Comparison of ENCODE assay signal across 8 mouse cellular contexts in genomic region chr10:24596003-24596868, GRCm38 (mm10). TPM values are rescaled to one million over a fixed set of nuclear protein-coding genes. Genes with fewer than 3 reads are reported as not detected.
DNase-seq lines count a peak whose midpoint lies in the region; ATAC-seq and TF ChIP-seq lines count a peak whose summit lies in the region.

No protein-coding gene starts in this region.

- H3K4me1 ChIP-seq in forebrain, postnatal 0 days (ENCODE audit: insufficient read depth), result no peaks in the 10 kb centered on the region; the same call in 1 of the 2 replicates
- H3K4me1 ChIP-seq in hindbrain, embryonic 15.5 days (replicated peaks), result peaks cover 18% of the 10 kb centered on the region
- H3K4me1 ChIP-seq in liver, embryonic 14.5 days (replicated peaks; ENCODE audit: control insufficient read depth in 2 of 2, insufficient read depth in 2 of 2, low read length in 1 of 2), result no peaks in the 10 kb centered on the region; a peak in 1 of 4 replicates
- peaks cover 5% of the 10 kb centered on the region for H3K4me1 ChIP-seq in small intestine, adult 2 months (ENCODE audit: control insufficient read depth, insufficient read depth, insufficient read length, low read length)

- TF ChIP-seq POLR2A in small intestine, adult 2 months (IDR thresholded peaks at IDR 0.05; ENCODE audit: low read depth, low read length), result no peak

- H3K9me3 ChIP-seq in forebrain, postnatal 0 days (ENCODE audit: low read length), result no peaks in the 10 kb centered on the region
- no peaks in the 10 kb centered on the region for H3K9me3 ChIP-seq in hindbrain, embryonic 15.5 days
- no peaks in the 10 kb centered on the region for H3K9me3 ChIP-seq in liver, embryonic 14.5 days (ENCODE audit: control insufficient read depth, low read length)

- 16% methylated on average over 31 of the region's 31 CpGs for WGBS in forebrain, postnatal 0 days
- WGBS in hindbrain, embryonic 15.5 days, result 11% methylated on average over 31 of the region's 31 CpGs
- WGBS in liver, embryonic 14.5 days (ENCODE audit: insufficient replicate concordance), result 27% methylated on average over 31 of the region's 31 CpGs
- 50% methylated on average over 31 of the region's 31 CpGs for WGBS in small intestine, adult 2 months

- peak; percentile 68 to 84 for DNase-seq in heart, adult 18-20 months
- no peak for DNase-seq in heart, adult 11 months
- DNase-seq in adrenal gland, postnatal 25 days, result peak; percentile 26
- peak; percentile 27 for DNase-seq in forebrain, postnatal 0 days
- no peak for DNase-seq in liver, embryonic 14.5 days (ENCODE audit: low read depth in 3 of 3, low spot score in 3 of 3)
- DNase-seq in thymus, postnatal 36 days, result no peak

- peak overlapping the region; percentile 84 for H3K4me2 ChIP-seq in forebrain, postnatal 0 days (ENCODE audit: low read depth)
- peak overlapping the region; percentile 81 for H3K4me2 ChIP-seq in hindbrain, embryonic 15.5 days
- peak overlapping the region; percentile 44 for H3K4me2 ChIP-seq in liver, embryonic 14.5 days (ENCODE audit: low read depth)

- TF ChIP-seq CTCF in forebrain, postnatal 0 days (IDR thresholded peaks at IDR 0.05; ENCODE audit: low read depth), result no peak
- TF ChIP-seq CTCF in liver, embryonic 14.5 days (IDR thresholded peaks at IDR 0.05; ENCODE audit: low read depth), result no peak
- TF ChIP-seq CTCF in small intestine, adult 2 months (IDR thresholded peaks at IDR 0.05; ENCODE audit: extremely low read depth, insufficient read length, insufficient replicate concordance, low read depth, low read length), result no peak

- no peak overlapping the region for H3K27ac ChIP-seq in forebrain, postnatal 0 days (ENCODE audit: low read depth, low read length)
- H3K27ac ChIP-seq in hindbrain, embryonic 15.5 days (replicated peaks), result peak overlapping the region; percentile 68
- H3K27ac ChIP-seq in liver, embryonic 14.5 days, result no peak overlapping the region
- peak overlapping the region; percentile 42 for H3K27ac ChIP-seq in small intestine, adult 2 months (ENCODE audit: insufficient read depth, low read depth, low read length)

- no peak for ATAC-seq in forebrain, postnatal 0 days
- peak; percentile 42; the same call in 1 of the 2 replicates for ATAC-seq in hindbrain, embryonic 15.5 days (ENCODE audit: low FRiP score, low read depth)
- no peak for ATAC-seq in liver, embryonic 14.5 days (ENCODE audit: insufficient read depth)

- TF ChIP-seq EP300 in liver, embryonic 14.5 days (IDR thresholded peaks at IDR 0.05; ENCODE audit: low read depth), result no peak

- peak overlapping the region; percentile 55 for H3K4me3 ChIP-seq in forebrain, postnatal 0 days (ENCODE audit: low read depth, low read length)
- H3K4me3 ChIP-seq in hindbrain, embryonic 15.5 days, result peak overlapping the region; percentile 65
- peak overlapping the region; percentile 23 to 38; a peak in 3 of 4 replicates for H3K4me3 ChIP-seq in liver, embryonic 14.5 days (ENCODE audit: insufficient read depth in 1 of 2, low read depth in 2 of 2, low read length in 2 of 2)
- peak overlapping the region; percentile 72 for H3K4me3 ChIP-seq in small intestine, adult 2 months (ENCODE audit: low read depth, low read length)

- H3K27me3 ChIP-seq in forebrain, postnatal 0 days (ENCODE audit: insufficient read depth, low read length), result no peaks in the 10 kb centered on the region
- no peaks in the 10 kb centered on the region for H3K27me3 ChIP-seq in hindbrain, embryonic 15.5 days
- H3K27me3 ChIP-seq in liver, embryonic 14.5 days (ENCODE audit: control insufficient read depth, insufficient read depth, low read length), result peaks cover 13% of the 10 kb centered on the region
- peaks cover 4% of the 10 kb centered on the region; the same call in 1 of the 2 replicates for H3K27me3 ChIP-seq in small intestine, adult 2 months (ENCODE audit: control insufficient read depth, insufficient read depth, low read length)

- peak overlapping the region; percentile 56 for H3K9ac ChIP-seq in forebrain, postnatal 0 days
- H3K9ac ChIP-seq in hindbrain, embryonic 15.5 days, result peak overlapping the region; percentile 71
- no peak overlapping the region for H3K9ac ChIP-seq in liver, embryonic 14.5 days (replicated peaks)

- H3K36me3 ChIP-seq in forebrain, postnatal 0 days (ENCODE audit: insufficient read depth), result no peaks in the 10 kb centered on the region
- no peaks in the 10 kb centered on the region for H3K36me3 ChIP-seq in hindbrain, embryonic 15.5 days
- H3K36me3 ChIP-seq in liver, embryonic 14.5 days (replicated peaks; ENCODE audit: control insufficient read depth, insufficient read depth, low read depth), result no peaks in the 10 kb centered on the region
- no peaks in the 10 kb centered on the region for H3K36me3 ChIP-seq in small intestine, adult 2 months (ENCODE audit: control insufficient read depth, insufficient read depth, low read length)

RNA-seq across cellular contexts. Expression of gene Ccn2, which starts 1.0 kb away (rescaled TPM):
- total RNA-seq in heart, adult 18-20 months (2021), result 100 to 1,000 TPM; 120 to 129 TPM
- 44.4 and 55.1 TPM in 2 replicates for total RNA-seq in adrenal gland, postnatal 25 days (2021)
- 13.7 and 18.6 TPM in 2 replicates for total RNA-seq in forebrain, postnatal 0 days (2014; rRNA removed)
- 2.9 and 4.4 TPM in 2 replicates for polyA plus RNA-seq in forebrain, postnatal 0 days (2015; fragmentation: Nextera tagmentation; extraction: Ambion mirVana)
- polyA plus RNA-seq in hindbrain, embryonic 15.5 days (2015; fragmentation: Nextera tagmentation; extraction: Ambion mirVana), result 3.1 and 4.0 TPM in 2 replicates
- polyA plus RNA-seq in liver, embryonic 14.5 days (2012; rRNA removed), result 1.4 and 2.0 TPM in 2 replicates
- polyA plus RNA-seq in liver, embryonic 14.5 days (2014; fragmentation: Nextera tagmentation; extraction: Ambion mirVana), result 0.32 and 0.37 TPM in 2 replicates
- 19.5 and 32.6 TPM in 2 replicates for polyA plus RNA-seq in small intestine, adult 2 months (2012; rRNA removed)

Comparison
In these comparisons a context has a peak if more than half of its experiments do, and no peak if none do; other contexts are left out.
1. DNase-seq: peak in heart, adult 18-20 months (2 of 2), adrenal gland, postnatal 25 days (single experiment) and forebrain, postnatal 0 days (single experiment); none in heart, adult 11 months (single experiment), liver, embryonic 14.5 days (0 of 3) and thymus, postnatal 36 days (0 of 2).
2. H3K27ac ChIP-seq: peak in hindbrain, embryonic 15.5 days (single experiment) and small intestine, adult 2 months (single experiment); none in forebrain, postnatal 0 days (single experiment) and liver, embryonic 14.5 days (single experiment).
3. Peak in every context shown above with its lines, with median percentiles within 50 percentile points of each other: H3K4me2 ChIP-seq and H3K4me3 ChIP-seq.